ENCODE assay signal across 19 mouse cellular contexts in genomic region chr2:9943011-9943410, GRCm38 (mm10). TPM values are rescaled to one million over a fixed set of nuclear protein-coding genes. Genes with fewer than 3 reads are reported as not detected.
"Had no signal": no experiment of that assay in that cellular context is flagged by ENCODE, and none has a peak within 500 bp of the region (broad histone marks: within the 10 kb centered on the region; RNA-seq: fewer than 3 reads in every experiment).

No protein-coding gene starts in this region.

- H3K9me3 ChIP-seq: limb, embryonic 15.5 days; midbrain, embryonic 12.5 days; neural tube, embryonic 13.5 days; stomach, embryonic 15.5 days had no signal

- H3K4me3 ChIP-seq: limb, embryonic 15.5 days; midbrain, embryonic 12.5 days; neural tube, embryonic 13.5 days; stomach, embryonic 15.5 days had no signal

- H3K27ac ChIP-seq: limb, embryonic 15.5 days; midbrain, embryonic 12.5 days; neural tube, embryonic 13.5 days; stomach, embryonic 15.5 days had no signal

- H3K36me3 ChIP-seq: stomach, embryonic 15.5 days had no signal

- ATAC-seq: midbrain, embryonic 16.5 days had no signal

- H3K27me3 ChIP-seq: limb, embryonic 15.5 days; midbrain, embryonic 12.5 days; neural tube, embryonic 13.5 days; stomach, embryonic 15.5 days had no signal

- DNase-seq: kidney, adult 8-10 months; kidney, postnatal 10 days; layer of hippocampus, postnatal 36 days; lung, adult 18-20 months; retina, postnatal 1 day; right cerebral cortex, postnatal 4 days; spleen, adult 18-20 months; thymus, postnatal 4 days had no signal

- H3K4me2 ChIP-seq: limb, embryonic 15.5 days; midbrain, embryonic 12.5 days; neural tube, embryonic 13.5 days; stomach, embryonic 15.5 days had no signal

- H3K4me1 ChIP-seq: limb, embryonic 15.5 days; midbrain, embryonic 12.5 days; neural tube, embryonic 13.5 days; stomach, embryonic 15.5 days had no signal

- H3K9ac ChIP-seq: limb, embryonic 15.5 days; midbrain, embryonic 12.5 days; neural tube, embryonic 13.5 days; stomach, embryonic 15.5 days had no signal

RNA-seq across cellular contexts. Expression of gene Gata3, which starts 53.2 kb away (rescaled TPM):
- total RNA-seq: left cerebral cortex, postnatal 25 days had no signal

RNA-seq across cellular contexts. Expression of gene 9230102O04Rik, which starts 53.7 kb away (rescaled TPM):
- total RNA-seq: layer of hippocampus, postnatal 36 days; left cerebral cortex, adult 8-10 months; left cerebral cortex, postnatal 25 days; megakaryocyte-erythroid progenitor cell, adult 5-6 weeks had no signal
- polyA plus RNA-seq: large intestine, adult 2 months; limb, embryonic 15.5 days; lung, embryonic 16.5 days; neural tube, embryonic 13.5 days; stomach, embryonic 15.5 days; thymus, postnatal 0 days had no signal
